Mouse (Mus musculus) liver, embryonic 11.5 days (tissue): ENCODE results near the gene Dpyd. TPM values are rescaled to one million over a fixed set of nuclear protein-coding genes. Genes with fewer than 3 reads are reported as not detected.

Source experiments
- ATAC-seq: fragments of 200-750 bp; cut with Nextera tagmentation; replicated peaks from 2 replicates; pipeline ENCODE4 v1.8.0; 2017; ENCODE audit warnings: moderate number of reproducible peaks, mild to moderate bottlenecking, moderate TSS enrichment, moderate library complexity; ENCODE audit not compliant: low FRiP score
- DNase-seq: peaks from one replicate; pipeline ENCODE4 v3.0.0-alpha.2; 2017; ENCODE audit warnings: low spot score
- H3K27ac ChIP-seq: fragments of 300-500 bp; sonication (generic); 2 replicates; pipeline ENCODE4 v1.5.1; 2014; ENCODE audit warnings: mild to moderate bottlenecking, low read depth, low read length, control low read depth
- H3K27me3 ChIP-seq: fragments of 300-500 bp; sonication (generic); replicated peaks from 2 replicates; pipeline ENCODE4 v1.6.1; 2014; ENCODE audit warnings: low read length, mixed read lengths; ENCODE audit not compliant: control insufficient read depth, insufficient read depth
- H3K36me3 ChIP-seq: fragments of 300-500 bp; sonication (generic); 2 replicates; pipeline ENCODE4 v1.6.1; 2014; ENCODE audit warnings: mild to moderate bottlenecking, low read length, moderate library complexity, mixed read lengths; ENCODE audit not compliant: control insufficient read depth, insufficient read depth
- H3K4me1 ChIP-seq: fragments of 300-500 bp; sonication (generic); replicated peaks from 2 replicates; pipeline ENCODE4 v1.6.1; 2014; ENCODE audit warnings: low read length, mixed read lengths; ENCODE audit not compliant: control insufficient read depth, insufficient read depth
- H3K4me2 ChIP-seq: fragments of 300-500 bp; sonication (generic); 2 replicates; pipeline ENCODE4 v1.6.1; 2014; ENCODE audit warnings: mild to moderate bottlenecking, control low read depth, moderate library complexity
- H3K4me3 ChIP-seq: fragments of 300-500 bp; sonication (generic); 2 replicates; pipeline ENCODE4 v1.5.1; 2014; ENCODE audit warnings: low read depth, low read length, control low read depth
- H3K9ac ChIP-seq: fragments of 300-500 bp; sonication (generic); 2 replicates; pipeline ENCODE4 v1.6.1; 2014; ENCODE audit warnings: low read depth, low read length, control low read depth
- H3K9me3 ChIP-seq: fragments of 300-500 bp; sonication (generic); 2 replicates; pipeline ENCODE4 v1.6.1; 2016; ENCODE audit warnings: low read length, inconsistent platforms, mixed read lengths; ENCODE audit not compliant: control insufficient read depth
- WGBS: fragments of 180-500 bp; shearing (Covaris S2); extraction: QIAGEN DNeasy Blood & Tissue Kit; methylation state at CpG from one replicate; pipeline ENCODE4 v1.1.7; 2014; 5-methylcytosine and 5-hydroxymethylcytosine counted together
- polyA plus RNA-seq: library from polyadenylated mRNA; unstranded; fragments of >200 nt; fragmentation: Nextera tagmentation; extraction: Ambion mirVana; gene quantifications from 2 replicates; pipeline ENCODE4 v1.2.1, GENCODE M21; 2014

Gene Dpyd
- polyA plus RNA-seq, 1 experiment from 2014 or later, result 1.6 TPM

- no peak overlapping the region for H3K4me2 ChIP-seq
- WGBS, result 78% methylated on average over 26 of the region's 26 CpGs
- no peak overlapping the region for H3K27ac ChIP-seq
- no peaks in the 10 kb centered on the region for H3K4me1 ChIP-seq
- H3K9me3 ChIP-seq, result no peaks in the 10 kb centered on the region; the same call in 1 of the 2 replicates
- no peak for DNase-seq
- no peaks in the 10 kb centered on the region for H3K36me3 ChIP-seq
- no peak overlapping the region for H3K4me3 ChIP-seq
- no peak for ATAC-seq
- no peaks in the 10 kb centered on the region for H3K27me3 ChIP-seq
- H3K9ac ChIP-seq, result no peak overlapping the region
Measured at GRCm38 (mm10) chr3:119387332-119388105, 825.6 kb downstream of the Dpyd start.

DNA sequence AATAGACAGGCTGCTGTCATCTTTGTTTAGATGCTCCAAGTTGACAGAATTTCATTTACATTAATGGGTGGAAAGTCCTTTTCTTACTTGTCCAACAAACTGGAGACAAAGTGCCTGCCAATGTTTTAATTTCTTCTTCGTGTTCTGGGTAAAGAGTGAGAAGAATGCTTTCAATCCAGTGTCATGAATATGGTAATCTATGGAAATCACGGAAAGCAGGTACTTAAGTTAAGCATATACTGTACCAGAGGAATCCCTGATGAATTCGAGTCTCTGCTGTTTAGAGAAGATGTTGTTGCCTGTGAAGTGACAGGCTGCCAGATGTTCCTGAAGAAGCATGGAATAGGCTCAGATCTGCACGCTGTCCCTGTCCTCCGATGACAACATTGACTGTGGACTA, 835.3 kb downstream of the Dpyd start:
- Histone ChIP-seq H3K4me2 (no peak overlapping the region), H3K27me3 (no peaks in the 10 kb centered on the region), H3K36me3 (no peaks in the 10 kb centered on the region), H3K9me3 (no peaks in the 10 kb centered on the region), H3K4me1 (no peaks in the 10 kb centered on the region), H3K27ac (no peak overlapping the region), H3K9ac (no peak overlapping the region), H3K4me3 (no peak overlapping the region)
- no peak for ATAC-seq
- 57% methylated on average over 5 of the region's 5 CpGs for WGBS
- DNase-seq, result no peak

DNA sequence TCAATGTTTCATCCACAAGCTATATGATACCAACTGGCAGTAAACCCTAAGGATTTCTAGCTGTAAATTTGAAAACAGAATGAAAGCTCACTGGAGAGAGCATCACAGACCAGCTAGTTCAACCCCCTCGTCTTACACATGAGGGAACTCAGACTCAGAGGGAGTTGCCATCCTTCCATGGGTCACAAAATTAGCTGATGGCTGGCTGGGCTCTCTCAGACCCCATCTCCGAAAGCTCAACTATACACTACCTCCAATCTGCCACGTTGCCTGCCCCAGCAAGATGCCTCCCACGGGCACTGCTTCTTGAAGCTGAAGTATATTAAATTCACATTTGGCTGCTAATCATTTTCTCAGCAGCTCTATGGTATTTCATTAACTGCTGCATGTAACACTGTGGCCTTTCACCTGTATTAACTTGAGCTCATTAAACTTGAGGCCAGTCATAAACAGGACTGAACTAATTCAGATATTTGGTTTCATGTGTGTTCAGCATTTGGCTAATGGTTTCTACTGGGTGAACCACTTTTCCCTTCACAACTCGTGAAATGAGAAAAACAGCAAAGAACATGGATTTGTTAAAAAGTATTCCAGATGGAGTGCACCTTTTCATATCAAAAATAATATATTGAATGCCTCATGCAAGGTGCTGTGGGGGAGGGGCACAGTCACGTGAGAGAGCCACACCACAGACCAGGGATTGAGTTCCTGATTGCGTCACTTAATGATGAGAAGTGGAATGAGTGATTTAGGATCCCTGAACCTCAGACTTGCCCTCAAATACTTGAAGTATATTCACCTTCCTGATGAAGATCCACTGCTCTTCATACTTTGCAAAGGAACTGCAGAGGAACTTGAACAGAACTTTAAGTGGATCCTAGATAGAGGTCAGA, 841.2 kb downstream of the Dpyd start:
- no peak overlapping the region for H3K4me3 ChIP-seq
- no peaks in the 10 kb centered on the region for H3K27me3 ChIP-seq
- DNase-seq (no peak), ATAC-seq (no peak)
- no peak overlapping the region for H3K4me2 ChIP-seq
- H3K4me1 ChIP-seq, result no peaks in the 10 kb centered on the region
- no peaks in the 10 kb centered on the region for H3K9me3 ChIP-seq
- no peaks in the 10 kb centered on the region for H3K36me3 ChIP-seq
- H3K9ac ChIP-seq, result no peak overlapping the region
- H3K27ac ChIP-seq, result no peak overlapping the region
- WGBS, result 67% methylated on average over 7 of the region's 7 CpGs

DNA sequence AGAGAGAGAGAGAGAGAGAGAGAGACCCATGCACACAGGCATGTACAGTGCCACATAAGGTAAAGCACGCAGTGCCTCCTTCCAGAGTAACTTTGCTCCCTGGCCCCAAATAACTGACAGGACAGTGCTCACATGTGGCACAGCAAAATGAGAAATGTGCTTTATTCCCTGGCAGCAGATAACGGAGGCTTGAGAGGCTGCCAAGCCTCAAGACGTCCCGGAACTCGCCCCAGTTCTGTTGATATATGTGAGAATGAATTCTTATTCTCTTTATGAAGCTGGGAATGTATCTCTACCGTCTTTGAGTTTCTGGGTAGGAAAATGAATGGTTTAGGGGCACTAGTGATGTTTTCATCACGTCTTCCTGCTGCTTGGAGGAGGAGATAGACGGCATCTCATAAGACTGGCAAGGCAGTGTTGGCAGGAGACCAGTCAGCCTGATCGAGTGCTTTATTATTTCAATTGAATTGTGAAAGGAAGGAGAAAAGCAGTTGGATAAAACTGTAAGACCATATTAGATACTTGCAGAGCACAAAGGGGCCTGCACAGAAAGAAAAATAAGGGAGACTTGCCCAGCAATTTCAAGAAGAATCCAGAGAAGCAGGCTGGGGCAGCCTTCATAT, 857.3 kb downstream of the Dpyd start:
- Histone ChIP-seq H3K4me3 (no peak overlapping the region), H3K36me3 (no peaks in the 10 kb centered on the region), H3K27ac (no peak overlapping the region), H3K27me3 (no peaks in the 10 kb centered on the region), H3K9me3 (no peaks in the 10 kb centered on the region), H3K4me1 (no peaks in the 10 kb centered on the region), H3K4me2 (no peak overlapping the region), H3K9ac (no peak overlapping the region)
- ATAC-seq, result no peak
- WGBS, result 72% methylated on average over 9 of the region's 9 CpGs
- DNase-seq, result no peak

DNA sequence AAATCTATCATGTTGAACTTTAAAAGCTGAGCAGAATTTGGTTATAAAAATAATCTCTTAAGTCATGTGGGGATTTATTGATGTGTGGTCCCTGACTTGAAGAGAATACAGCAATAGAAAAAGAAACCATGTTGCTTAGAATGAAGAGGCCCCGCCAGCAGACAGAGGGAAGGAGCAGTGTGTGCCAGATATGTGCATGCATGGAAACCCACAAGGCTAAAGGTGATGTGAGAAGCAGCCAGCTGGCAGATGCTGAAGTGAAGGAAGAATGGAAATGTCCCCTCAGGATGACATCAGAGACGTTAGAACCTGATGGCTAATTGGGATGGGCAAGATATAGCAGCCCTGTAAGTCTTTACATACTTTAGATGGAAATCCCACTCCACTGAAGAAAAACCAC, 857.8 kb downstream of the Dpyd start:
- WGBS, result 62% methylated on average over 2 of the region's 2 CpGs
- no peaks in the 10 kb centered on the region for H3K9me3 ChIP-seq
- H3K27ac ChIP-seq, result no peak overlapping the region
- H3K4me3 ChIP-seq, result no peak overlapping the region
- no peak overlapping the region for H3K9ac ChIP-seq
- H3K27me3 ChIP-seq, result no peaks in the 10 kb centered on the region
- no peak for ATAC-seq
- H3K36me3 ChIP-seq, result no peaks in the 10 kb centered on the region
- no peaks in the 10 kb centered on the region for H3K4me1 ChIP-seq
- H3K4me2 ChIP-seq, result no peak overlapping the region
- DNase-seq, result no peak

- H3K9ac ChIP-seq, result no peak overlapping the region
- no peaks in the 10 kb centered on the region for H3K4me1 ChIP-seq
- H3K9me3 ChIP-seq, result no peaks in the 10 kb centered on the region
- ATAC-seq (no peak), DNase-seq (no peak)
- H3K36me3 ChIP-seq, result no peaks in the 10 kb centered on the region
- no peaks in the 10 kb centered on the region for H3K27me3 ChIP-seq
- 80% methylated on average over 8 of the region's 8 CpGs for WGBS
- no peak overlapping the region for H3K4me3 ChIP-seq
- no peak overlapping the region for H3K27ac ChIP-seq
- H3K4me2 ChIP-seq, result no peak overlapping the region
Measured at GRCm38 (mm10) chr3:119431339-119431738, 869.4 kb downstream of the Dpyd start.

DNA sequence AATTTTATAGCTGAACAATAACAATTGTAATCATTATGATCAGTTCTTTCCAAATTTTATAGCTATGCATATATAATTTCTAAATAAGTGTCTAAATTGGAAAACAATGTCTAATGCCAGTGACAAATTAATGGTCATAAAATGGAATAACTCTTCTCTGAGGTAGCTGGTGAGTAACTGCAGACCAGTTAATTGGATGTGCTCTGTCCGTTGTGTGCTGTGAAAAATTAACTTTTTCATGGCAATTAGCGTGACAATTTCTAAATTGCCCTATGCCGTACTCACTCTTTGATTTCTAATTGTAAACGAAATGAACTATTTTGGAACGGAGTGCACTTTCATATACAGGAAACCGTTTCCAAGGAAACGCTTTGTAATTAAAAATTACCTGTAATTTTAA, 869.8 kb downstream of the Dpyd start:
- 86% methylated on average over 7 of the region's 7 CpGs for WGBS
- ATAC-seq (no peak), DNase-seq (no peak)
- Histone ChIP-seq H3K27ac (no peak overlapping the region), H3K27me3 (no peaks in the 10 kb centered on the region), H3K9ac (no peak overlapping the region), H3K36me3 (no peaks in the 10 kb centered on the region), H3K4me2 (no peak overlapping the region), H3K4me3 (no peak overlapping the region), H3K4me1 (no peaks in the 10 kb centered on the region), H3K9me3 (no peaks in the 10 kb centered on the region)

DNA sequence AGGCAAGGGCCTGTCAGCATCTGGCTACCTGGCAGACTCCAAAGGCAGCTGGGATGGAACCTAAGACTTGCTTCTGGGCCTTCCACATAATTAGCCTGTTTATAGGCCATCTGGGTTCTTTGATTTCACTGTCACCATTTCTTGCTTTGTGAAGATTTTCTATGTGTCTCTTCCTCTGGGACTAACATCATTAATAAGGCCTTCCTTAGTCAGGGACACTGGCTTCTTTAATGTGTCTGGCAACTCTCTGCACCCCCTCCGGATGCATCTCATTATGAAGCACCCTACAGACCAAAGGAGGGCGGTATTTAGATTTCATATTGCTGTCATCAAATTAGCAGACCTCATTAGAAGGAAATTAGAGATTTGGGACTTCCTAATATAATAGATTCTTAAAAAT, 885.6 kb downstream of the Dpyd start:
- H3K27me3 ChIP-seq, result no peaks in the 10 kb centered on the region
- no peaks in the 10 kb centered on the region for H3K36me3 ChIP-seq
- no peaks in the 10 kb centered on the region for H3K9me3 ChIP-seq
- no peak overlapping the region for H3K27ac ChIP-seq
- H3K4me1 ChIP-seq, result no peaks in the 10 kb centered on the region
- DNase-seq (no peak), ATAC-seq (no peak)
- no peak overlapping the region for H3K9ac ChIP-seq
- no peak overlapping the region for H3K4me3 ChIP-seq
- no peak overlapping the region for H3K4me2 ChIP-seq
- 88% methylated on average over 2 of the region's 2 CpGs for WGBS
